Mouse (Mus musculus) heart, adult 9 months (tissue): ENCODE data around the gene Tarbp1.

Experiments
- DNase-seq, 2 experiments: peaks; one replicate each; pipeline ENCODE4 v3.0.0; 2022; ENCODE audit warnings: low spot score in 2 of 2

Tarbp1 gene

DNA sequence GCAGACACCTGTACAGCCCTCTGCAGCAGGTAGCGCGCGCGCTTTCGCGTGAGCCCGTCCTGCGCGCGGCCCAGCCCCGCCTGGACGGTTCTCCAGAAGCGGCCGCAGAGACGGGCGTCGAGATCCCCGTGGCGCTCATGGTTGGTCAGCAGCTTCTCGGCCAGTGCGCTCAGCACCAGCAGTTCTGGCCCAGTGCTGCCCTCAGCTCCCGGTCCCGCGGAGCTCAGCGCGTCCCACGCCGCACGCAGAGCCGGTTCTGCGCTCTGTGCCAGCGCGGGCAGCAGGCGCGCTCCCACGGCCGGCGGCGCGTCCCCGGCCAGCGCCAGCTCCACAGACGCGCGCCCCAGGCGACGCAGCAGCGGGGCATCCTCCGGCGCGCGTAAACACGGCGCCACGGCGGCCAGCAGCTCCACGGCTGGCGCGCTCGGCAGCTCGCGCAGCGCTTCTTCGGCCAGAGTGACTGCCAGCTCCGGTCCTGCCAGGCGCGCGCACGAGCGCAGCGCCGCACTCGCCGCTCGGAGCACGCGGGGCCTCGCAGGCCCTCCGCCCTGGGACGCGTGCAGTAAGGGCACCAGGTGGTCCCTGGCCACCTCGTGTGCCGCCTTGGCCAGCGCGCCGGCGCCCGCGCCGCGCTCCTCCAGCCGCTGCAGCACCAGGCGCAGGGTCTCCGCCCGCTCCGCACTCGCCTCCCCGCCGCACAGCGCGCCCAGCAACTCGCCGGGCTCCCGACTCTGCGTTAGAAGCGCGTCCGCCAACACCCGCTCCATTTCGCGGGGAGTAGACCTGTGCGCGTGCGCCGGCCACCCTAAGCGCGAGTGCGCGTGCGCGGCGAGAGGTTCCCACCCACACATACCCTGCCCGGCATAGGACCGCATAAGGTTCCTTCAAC, at the start of gene Tarbp1:
Gene Tarbp1, minus strand, starts transcription at position 767 of the 889 bp plus-strand sequence.
- peak; percentile 91 to 92 for DNase-seq

DNA sequence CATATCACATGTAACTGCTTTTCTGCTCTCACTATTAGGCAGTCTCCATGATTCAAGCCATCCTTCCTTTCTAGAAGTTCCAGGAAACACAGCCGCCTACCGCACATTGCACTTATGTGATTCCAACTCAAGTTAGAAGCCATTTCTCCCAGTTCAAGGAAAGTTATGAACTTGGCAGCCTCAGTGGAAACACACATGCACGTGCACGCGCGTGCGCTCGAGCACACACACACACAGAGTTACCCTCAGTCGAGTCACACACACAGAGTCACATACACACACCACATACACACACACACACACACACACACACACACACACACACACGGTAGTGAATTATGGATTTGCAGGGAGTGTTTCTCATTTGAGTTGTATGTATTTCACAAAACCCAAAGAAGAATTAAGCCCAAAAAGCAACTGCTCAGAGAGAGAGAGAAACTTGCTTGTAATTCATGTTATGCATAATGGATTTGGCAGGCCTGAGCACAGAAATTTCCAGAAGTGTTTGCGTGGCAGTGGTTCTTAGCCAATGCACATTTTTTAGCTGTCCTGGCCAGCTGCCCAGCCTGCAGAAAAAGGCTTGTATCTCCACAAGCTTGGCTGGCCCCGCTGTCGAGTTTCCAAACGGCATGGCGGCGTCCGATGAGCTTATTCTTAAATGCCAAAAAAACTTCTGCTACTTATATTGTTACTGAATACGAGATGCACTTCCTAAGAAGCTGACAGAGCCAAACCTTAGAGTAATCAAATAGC, 49.5 kb upstream of the Tarbp1 start:
- DNase-seq = peak; percentile 70 to 88

DNA sequence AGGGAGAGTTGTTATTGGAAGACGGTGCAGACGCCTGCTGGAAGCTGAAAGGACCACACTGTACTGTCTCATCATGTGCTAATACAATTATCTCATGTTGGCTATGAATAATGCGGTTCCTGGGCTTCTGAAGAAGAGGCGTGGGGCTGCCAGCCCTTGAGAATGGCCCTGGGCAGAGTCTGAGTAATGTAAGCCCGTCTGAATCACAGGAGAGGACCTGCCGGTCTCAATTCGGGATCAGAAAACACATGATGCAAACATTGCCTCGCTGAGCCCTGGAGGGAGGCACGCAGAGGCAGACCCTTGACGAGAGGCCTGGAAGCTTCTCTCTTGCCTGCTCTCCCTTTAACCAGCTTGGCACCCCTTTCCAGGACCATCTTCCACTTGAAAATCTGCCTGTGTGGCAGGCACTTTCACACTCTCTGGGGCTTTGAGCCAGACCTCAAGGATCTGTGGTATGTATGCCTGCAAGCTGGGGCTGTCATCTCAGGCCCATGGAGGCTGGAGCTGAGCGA, 48.3 kb upstream of the Tarbp1 start:
- no peak for DNase-seq

DNA sequence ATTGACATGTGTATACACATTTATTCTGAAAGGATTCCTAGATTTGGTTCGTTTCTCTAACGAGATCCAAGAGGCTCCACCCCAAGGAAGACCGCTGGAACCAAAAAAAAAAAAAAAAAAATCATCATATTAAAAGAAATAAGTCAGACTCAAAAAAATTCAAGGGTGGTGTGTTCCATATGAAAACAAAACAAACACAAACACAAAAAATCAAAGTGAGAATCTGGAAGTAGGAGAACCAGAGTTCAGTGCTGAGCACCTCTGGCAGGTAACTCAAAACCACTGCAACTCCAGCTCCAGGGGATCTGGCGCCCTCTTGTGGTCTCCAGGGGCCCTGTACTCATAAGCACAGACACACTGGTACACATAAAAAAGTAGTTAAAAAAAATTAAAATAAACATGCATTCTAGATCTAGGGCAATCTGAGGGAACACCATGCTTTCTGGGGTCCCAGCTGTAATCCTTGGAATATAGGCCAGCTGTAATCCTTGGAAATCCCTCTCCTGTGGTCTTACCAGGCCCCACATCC, 44.6 kb upstream of the Tarbp1 start:
- no peak for DNase-seq

- peak; percentile 97 to 98 for DNase-seq
These were observed 42.0 kb upstream of the Tarbp1 start for GRCm38 (mm10) chr8:126516620-126517577.

GRCm38 (mm10) chr8:126514011-126514964, 39.4 kb upstream of the Tarbp1 start:
- DNase-seq = peak; percentile 70 to 75

GRCm38 (mm10) chr8:126510866-126511265, 36.0 kb upstream of the Tarbp1 start:
- DNase-seq = no peak

- no peak for DNase-seq
These were observed 34.8 kb upstream of the Tarbp1 start for GRCm38 (mm10) chr8:126509635-126510034.

GRCm38 (mm10) chr8:126508871-126509586, 34.2 kb upstream of the Tarbp1 start:
- no peak for DNase-seq

GRCm38 (mm10) chr8:126508221-126508620, 33.4 kb upstream of the Tarbp1 start:
- DNase-seq = no peak

DNA sequence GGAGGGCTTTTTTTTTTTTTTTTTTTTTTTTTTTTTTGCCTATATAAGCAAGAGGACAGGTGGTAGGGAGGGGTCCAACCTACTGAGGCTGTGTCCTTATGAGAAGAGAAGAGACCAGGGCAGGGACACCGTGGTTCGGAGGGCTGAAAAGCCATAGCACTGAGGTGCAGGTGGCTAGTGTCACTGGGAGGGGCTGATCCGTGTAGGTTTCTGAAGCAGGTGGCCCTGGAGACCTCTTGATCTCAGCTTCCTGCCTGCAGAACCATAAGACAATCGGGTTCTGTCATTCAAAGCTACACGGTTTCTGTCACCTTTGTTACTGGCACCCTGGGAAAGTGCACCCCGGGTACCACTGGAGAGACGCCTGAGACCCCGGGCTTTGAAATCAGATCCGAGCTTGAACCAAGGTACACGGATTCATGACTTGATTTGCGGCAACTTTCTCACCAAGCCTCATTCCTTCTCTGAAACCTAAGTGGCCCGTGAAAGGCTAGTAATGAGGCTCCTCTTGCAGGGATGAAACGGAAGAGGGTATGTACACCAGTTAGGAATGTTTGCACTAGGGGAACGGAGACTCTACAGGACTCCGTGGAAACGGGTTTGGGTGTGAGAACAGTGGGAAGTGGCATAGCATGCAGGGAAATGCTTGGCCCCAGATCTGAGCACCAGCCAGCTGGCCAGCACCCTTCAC, 29.8 kb upstream of the Tarbp1 start:
- no peak for DNase-seq

- no peak for DNase-seq
These were observed 27.9 kb upstream of the Tarbp1 start for GRCm38 (mm10) chr8:126502722-126503121.

DNA sequence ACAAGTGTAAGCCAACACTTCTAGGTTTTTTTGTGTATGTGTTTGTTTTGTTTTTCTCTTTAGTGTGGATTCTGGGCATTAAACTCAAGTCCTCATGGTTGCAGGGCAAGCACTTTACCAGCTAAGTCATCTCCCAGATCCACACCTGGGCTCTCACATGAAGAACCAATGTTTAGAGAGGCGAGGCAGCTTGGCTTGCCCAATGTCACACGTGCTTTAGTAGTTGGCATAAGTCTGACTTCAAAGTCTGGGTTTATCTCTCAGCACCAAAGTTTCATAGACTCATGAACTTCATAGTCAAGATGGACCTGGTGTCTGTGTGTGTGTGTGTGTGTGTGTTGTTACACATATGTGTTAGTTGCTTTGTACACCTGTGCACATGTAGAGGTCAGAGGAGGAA, 24.5 kb upstream of the Tarbp1 start:
- DNase-seq = no peak

DNA sequence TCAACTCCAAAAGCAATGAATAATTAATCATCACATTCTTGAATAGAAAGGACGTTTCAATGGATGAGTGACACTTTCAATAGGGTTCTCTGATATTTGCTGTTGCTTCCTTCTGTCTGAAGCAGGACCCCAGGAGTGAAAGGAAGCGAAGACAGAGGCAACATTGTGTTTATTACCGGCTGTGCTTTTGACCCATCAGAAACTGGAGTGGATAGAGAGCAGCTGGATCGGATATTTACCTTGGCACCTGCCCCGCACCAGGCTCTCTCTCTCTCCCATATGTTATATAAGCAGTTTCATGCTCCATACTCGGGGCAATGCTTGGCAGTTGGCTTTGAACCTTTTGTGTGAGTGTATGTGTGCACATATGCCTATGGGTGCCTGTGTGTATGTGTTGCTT, 23.6 kb upstream of the Tarbp1 start:
- DNase-seq = no peak

DNA sequence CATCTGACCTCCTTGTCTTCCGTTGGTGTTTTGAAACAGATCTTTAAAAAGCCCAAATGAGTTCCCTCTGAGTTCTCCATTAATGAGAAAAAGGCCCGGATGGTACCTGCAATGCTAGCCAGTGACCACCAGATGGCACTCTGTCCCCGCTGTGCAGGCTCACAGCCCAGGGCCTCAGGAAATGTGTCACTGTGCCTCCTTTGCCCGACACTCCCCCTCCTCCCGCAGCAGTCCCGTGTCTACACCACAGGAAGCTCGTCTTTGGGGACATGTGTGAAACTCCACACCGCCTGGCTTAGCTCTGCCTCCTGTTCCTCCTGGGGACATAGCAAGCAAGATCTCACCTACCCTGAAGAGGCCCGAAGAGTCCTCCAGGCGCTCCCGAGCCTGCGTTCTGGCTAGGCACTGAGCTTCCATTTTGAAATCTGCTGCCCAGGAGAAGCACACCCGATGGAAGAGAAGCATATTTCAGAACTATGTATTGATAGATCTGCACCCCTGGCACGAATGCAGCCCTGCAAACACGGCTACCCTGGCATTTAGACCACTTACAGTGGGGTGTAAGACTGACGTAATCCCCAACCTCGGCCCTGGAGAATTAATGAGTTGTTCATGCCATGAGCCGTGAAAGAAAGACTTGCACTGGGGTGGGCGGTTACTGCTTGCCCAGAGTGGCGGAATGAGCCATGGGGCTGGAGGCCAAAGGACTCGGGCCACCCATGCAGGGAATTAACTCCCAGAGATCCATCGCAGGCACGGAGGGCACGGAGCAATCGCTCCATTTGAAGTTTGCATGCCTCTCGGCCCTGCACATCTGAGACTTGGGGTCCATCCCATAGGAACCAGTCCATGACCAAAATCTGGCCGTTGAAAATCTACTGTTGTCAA, 22.9 kb upstream of the Tarbp1 start:
- peak; percentile 92 to 94 for DNase-seq

GRCm38 (mm10) chr8:126496915-126497314, 22.1 kb upstream of the Tarbp1 start:
- DNase-seq = no peak

DNA sequence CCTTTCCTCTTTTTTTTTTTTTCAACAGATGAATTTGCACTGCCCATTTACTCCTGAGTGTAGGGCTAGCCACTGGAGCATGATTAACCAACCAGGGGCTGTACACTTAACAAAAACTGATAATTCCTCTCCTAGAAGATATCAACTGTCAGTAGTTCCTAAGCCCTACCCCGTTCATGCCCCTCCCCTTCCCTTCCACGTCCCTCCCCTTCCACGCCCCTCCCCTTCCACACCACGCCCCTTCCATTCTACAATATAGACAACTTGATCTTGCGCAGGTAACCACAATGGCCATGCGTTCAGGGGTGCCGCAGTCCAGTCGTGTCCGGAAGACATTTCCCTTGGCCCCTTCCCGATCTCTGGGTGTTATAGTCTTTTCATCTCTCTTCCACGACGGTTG, 20.6 kb upstream of the Tarbp1 start:
- no peak for DNase-seq
